Mouse (Mus musculus) E14TG2a.4 (cell line): Measurements from ENCODE around the gene Pbld2.

Source experiments
- CTCF ChIP-seq: conservative IDR thresholded peaks from 2 replicates; pipeline ENCODE4 v1.5.1; 2014; ENCODE audit warnings: low read length
- NANOG ChIP-seq: IDR thresholded peaks from 2 replicates; pipeline ENCODE4 v1.6.1; 2014; ENCODE audit warnings: borderline replicate concordance, low read length, mixed read lengths

- no peak for TF ChIP-seq CTCF
- no peak for TF ChIP-seq NANOG
These were observed 14.6 kb downstream of the Pbld2 start for GRCm38 (mm10) chr10:63038571-63039320.
